Mouse (Mus musculus): ENCODE measurements at regions not wholly inside any gene's neighbourhood (a gene's known extent, or its start where the extent isn't known, plus 50 kb on each side); places are given as distances from the start of the nearest gene placed in this dataset.
"Not testable (repeated sequence)": the region's sequence is repeated elsewhere in the genome, so short reads cannot be mapped to it uniquely, and the experiment has no call there.

DNA sequence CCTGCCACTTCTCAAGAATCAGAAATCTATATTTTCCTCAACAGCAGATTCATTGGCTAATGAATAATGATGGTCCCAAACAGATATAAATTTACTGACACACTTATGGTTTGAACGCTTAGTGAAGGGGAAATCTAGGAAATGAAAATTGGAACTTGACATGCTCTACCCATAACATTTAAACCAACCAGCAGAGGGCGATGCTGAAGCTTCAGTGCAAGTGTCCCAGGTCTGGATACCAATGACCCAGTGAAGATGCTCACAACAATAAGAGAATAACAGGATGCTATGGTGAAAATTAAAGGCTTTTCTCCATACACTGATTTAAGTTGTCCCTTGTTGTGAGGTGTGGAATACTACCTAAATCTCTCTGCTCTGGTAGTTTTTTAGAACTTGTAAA is 236.0 kb upstream of the Rorb start:
- DNase-seq (ENCODE audit: extremely low spot score in 1 of 2, low spot score in 1 of 2) = peak in 1 of 2 experiments; percentile 20

DNA sequence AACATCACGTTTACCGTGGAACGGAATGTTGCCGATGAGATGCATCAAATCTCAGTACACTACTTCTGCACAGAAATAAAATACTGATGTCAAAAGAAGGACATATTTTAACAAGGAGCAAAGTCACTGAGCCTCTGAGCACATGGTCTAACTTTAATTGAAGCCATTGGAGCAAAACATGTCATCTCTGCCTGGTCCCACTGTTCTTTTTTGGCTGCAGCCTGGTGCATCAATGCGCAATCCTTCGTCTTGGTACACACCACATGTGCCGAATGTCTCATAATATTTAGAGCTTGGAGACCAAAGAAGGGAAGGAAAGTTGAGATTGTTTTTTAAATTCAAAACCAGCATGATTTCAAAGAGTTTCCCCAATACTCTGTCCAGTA is 233.4 kb upstream of the Rorb start:
- DNase-seq (ENCODE audit: extremely low spot score in 1 of 2, low spot score in 1 of 2) = no peak

DNA sequence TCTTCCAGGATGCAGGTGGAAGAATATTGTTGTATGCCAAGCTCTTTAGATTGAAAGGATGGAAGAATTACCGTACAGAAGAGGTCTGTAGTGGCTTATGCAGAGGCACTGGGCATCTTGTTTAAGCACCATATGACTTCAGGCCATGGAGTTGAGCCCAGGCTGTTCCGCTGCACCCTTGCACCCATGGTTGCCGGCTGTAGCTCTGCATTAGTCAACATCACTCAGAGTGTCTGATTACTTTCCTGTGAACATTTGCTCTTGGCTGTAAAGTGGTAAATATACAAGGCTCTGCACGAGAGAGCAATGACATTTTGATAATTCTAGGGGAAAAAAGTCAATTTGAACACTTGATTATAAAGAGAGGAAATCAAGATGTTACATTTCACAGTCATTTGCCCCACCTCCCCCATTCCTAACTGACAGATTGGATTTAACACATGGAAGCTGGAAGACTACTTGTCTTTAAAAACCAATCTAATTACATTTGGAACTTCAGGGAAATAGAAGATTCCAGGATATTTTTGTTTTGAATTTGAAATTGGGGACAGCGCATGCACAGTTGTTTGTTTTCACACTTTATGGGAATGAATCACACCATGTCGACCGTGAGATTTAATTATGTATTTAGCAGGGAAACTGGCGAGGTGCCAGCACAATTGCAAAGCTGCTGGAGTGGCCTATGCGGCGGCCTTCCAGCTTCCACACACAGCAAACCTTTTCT is 232.9 kb upstream of the Rorb start:
- DNase-seq (ENCODE audit: extremely low spot score in 1 of 2, low spot score in 1 of 2) = peak; percentile 37 to 55

DNA sequence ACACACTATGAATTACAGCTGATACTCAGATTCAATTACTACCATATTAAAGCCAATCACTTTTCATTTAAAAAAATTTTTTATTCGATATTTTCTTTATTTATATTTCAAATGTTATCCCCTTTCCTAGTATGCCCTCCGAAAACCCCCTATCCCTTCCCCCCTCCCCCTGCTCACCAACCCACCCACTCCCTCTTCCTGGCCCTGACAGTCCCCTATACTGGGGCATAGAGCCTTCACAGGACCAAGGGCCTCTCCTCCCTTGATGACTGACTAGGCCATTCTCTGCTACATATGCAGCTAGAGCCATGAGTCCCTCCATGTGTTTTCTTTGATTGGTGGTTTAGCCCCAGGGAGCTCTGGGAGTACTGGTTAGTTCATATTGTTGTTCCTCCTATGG is 196.1 kb upstream of the Rorb start:
- not testable (repeated sequence) for DNase-seq (ENCODE audit: extremely low spot score in 1 of 2, low spot score in 1 of 2)

DNA sequence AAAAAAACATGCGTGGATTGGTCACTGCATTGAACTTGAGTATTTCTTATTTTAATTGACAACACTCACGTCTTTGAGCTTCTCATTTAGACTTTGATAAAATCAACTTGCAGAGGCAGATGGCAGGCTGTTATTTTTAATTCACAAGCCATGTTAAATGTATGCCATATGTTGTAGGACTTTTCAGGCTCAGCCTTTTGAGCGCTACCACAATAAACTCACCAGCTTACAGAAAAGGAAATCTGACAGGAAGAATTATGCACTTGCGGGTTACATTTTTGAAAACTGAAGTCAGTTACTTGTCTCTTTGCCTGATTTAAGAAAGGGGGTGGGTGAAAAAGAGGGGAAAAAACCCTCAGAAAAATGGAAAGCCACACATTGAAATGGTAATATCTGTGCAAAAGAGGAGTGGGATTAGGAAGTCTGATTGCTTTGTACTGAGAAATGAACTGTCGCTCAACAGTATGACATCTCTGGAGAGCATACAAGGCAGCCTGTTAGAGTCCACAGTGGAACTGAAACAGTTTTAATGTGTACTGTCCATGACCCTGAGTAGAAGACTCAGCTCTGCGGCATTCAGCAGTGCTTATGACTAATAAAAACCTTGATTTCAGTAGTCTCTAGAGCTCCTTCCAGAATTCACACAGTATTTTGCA is 195.6 kb upstream of the Rorb start:
- no peak for DNase-seq (ENCODE audit: extremely low spot score in 1 of 2, low spot score in 1 of 2)

DNA sequence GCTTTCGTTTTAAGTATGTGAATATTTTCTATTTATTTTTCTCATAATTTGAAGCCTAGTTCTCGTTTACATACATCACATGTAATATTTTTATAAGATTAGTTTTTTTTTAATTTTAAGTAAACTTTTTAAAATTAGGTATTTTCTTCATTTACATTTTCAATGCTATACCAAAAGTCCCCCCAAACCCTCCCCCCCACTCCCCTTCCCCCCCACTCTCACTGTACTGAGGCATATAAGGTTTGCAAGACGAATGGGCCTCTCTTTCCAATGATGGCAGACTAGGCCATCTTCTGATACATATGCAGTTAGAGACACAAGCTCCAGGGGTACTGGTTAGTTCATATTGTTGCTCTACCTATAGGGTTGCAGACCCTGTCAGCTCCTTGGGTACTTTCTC is 174.9 kb upstream of the Rorb start:
- DNase-seq (ENCODE audit: extremely low spot score in 1 of 2, low spot score in 1 of 2) = not testable (repeated sequence)

DNA sequence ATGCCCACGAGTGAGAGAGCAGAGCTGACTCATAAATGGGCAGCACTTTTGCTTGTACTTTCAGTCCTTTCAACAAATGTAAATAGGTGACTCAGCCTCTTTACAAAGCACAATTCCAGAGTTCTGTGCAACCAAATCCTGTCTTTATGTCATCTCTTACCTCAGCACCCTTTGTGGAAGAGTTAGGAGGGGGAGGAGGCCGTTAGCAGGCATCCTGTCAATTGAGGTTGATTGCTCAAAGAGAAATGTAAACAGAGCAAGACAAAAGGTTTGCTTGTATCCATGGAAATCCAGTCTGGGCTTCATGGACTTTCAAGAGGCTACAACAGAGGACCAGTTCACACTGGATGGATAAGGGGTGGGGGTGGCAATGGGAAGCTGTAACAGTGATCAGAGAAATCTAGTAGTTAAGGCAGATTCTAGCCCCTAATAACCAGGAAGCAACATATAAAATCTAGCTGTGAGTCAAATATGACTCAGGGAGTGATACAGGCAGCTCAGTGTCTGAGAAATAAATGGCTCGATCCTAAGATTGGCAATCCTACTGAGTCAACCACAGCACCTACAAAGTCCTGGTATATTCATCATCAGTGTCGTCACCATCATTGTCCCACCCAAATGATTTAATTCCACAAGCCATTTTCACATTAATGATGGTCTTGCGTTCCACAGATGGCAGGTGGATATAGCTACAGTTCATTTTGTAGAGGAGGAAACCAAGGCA is 136.0 kb upstream of the Rorb start:
- no peak for DNase-seq (ENCODE audit: extremely low spot score in 1 of 2, low spot score in 1 of 2)

DNA sequence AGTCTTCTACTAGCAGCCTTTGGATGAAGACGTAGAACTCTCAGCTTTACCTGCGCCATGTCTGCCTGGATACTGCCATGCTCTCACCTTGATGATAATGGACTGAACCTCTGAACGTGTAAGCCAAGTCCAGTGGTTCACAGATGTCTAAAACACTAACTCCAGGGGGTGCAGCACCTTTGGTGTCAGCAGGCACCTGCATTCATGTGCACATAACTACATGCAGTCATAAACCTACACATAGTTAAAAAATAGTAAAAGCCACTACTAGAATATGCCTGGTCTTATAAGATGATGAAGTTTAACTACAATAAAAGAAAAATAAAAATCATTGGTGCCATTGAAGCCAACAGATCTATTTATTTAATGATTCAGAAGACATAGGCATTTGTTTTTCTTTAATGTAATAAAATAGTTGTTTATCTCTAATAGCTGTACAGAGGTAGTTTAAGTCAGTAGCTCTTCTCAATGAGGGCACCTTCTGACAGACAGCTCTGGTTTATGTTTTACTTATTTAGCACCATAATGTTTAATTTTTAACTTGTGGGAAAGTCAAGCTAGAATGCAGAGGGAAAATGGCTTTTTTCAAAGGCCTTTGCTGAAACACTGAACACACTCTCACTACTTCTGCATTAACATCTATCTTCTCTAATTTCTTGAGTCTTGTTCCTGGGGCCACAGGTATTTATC is 118.5 kb upstream of the Rorb start:
- DNase-seq (ENCODE audit: extremely low spot score in 1 of 2, low spot score in 1 of 2) = no peak

DNA sequence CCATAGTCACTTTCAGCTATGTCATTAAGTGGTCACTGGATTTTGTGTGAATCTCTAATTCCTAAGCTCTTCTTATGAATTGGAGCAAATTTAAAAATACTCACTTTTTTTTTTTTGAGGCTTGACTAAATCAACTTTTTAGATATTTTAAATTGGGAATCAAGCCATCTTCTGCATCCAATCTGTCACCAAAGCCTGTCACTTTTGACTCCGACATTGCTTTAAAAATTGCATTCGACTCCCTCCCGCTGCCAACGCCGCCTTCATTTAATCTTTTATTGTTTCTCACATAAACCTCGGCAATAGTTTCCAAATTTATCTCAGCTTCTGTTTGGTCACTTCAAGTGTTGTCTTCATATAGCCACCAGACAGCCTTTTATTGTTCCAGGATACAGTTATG is 109.8 kb upstream of the Rorb start:
- DNase-seq (ENCODE audit: extremely low spot score in 1 of 2, low spot score in 1 of 2) = no peak

DNA sequence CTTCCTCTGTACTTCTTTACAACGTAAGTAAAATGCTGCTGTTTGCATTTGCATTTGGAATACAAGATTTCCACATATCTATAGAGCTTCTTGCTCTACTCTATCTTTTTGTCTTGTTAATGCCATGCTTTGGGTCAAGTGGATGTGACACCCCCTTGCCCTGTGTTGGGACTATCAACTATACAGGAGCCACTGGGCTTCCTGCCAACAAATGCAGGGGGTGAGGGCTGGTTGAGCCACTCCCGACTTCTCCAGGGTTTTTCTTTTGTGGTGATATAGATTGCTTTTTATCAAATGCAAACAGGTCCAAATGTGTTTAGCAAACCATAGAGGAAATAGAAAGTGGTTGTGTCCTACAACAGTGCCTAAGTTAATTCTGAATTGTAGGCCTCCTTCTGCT is 108.4 kb upstream of the Rorb start:
- no peak for DNase-seq (ENCODE audit: extremely low spot score in 1 of 2, low spot score in 1 of 2)

DNA sequence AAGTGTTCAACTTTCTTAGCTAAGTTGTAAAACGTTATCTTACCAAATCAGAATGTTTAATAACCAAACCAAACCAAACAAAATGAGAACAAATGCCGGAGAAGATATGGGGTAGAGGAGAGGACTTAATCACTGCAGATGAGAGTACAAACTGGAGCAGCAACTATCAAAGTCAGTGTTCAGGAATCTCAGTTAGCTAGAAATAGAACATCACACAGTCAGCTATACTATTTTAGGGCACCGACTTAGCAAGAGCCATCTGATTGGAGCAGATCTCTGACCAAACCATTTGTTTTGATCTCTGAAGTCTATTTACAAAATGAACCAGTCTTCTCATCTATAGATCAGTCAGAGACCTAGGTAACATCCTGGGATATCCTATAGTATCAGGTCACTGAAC is 107.7 kb upstream of the Rorb start:
- DNase-seq (ENCODE audit: extremely low spot score in 1 of 2, low spot score in 1 of 2) = no peak

DNA sequence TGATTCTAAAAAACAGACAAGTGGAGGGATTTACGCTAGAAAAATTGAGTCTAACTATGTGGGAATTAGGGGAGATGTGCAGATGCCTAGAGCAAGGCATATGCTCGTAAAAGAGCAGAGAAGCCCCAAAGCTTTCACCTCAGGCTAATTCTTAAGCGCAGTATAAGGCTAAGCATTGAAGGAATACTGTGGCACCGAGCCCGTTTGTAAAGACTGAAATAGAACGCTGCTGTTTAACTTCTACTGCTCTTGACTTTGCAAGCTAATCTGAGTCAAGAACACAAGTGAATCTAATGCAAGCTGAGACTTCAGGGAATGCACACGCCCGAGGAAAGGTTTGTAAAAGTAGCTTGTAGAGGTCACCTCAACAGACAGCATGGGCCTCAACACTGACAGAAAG is 88.5 kb upstream of the Rorb start:
- DNase-seq (ENCODE audit: extremely low spot score in 1 of 2, low spot score in 1 of 2) = no peak

DNA sequence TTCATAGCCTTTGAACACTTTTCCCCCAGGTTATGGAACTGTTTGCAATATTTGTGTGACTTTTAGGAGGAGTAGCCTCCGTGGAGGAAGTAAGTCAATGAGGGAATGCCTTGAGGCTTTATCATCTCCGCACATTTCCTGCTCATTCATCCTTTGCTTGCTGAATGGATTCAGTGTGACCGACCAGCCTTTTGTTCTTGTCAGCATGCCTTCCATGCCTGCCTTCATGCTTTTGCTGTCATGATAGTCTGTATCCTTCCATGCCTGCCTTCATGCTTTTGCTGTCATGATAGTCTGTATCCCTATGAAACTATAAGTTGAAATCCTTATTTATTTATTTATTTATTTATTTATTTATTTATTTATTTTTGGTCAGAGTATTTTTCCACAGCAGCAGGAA is 87.8 kb upstream of the Rorb start:
- no peak for DNase-seq (ENCODE audit: extremely low spot score in 1 of 2, low spot score in 1 of 2)

DNA sequence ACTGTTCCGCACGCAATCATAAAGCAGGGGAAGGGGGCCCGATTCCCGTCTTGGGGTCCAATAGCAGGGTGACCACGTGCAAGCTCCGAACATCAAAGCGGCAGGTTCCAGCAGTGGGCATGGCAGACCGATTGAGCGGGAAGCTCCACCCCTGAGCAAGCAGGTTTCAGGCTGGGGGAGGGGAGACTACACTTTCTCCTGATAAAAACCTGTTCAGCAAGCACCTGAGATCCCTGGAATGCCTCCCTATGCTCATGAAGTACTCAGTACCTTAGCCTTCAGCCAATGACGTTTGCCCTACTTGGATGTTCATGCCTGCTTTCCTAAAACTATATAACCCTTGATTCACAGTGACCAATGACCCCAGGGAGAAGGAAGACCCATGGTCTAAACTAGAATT is 83.7 kb upstream of the Rorb start:
- DNase-seq (ENCODE audit: extremely low spot score in 1 of 2, low spot score in 1 of 2) = no peak

DNA sequence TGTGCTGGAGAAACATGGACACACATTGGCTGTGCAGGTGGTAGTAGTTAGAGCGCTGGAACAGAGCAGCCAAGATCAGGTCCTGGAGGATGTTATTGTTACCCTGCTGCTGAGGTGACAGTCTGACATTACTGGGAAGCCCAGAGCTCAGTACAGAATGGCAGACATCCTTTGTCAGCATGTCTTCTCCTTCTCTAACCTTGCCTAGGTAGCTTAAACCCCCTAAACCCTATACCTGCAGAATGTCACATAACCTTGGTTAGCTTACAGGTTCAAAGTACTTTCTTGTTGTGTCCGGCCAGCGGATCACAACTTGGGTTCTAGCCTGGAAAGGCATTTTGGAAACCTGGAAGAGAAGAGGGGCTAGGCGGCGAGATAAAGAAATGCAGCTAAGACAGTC is 83.3 kb upstream of the Rorb start:
- no peak for DNase-seq (ENCODE audit: extremely low spot score in 1 of 2, low spot score in 1 of 2)

DNA sequence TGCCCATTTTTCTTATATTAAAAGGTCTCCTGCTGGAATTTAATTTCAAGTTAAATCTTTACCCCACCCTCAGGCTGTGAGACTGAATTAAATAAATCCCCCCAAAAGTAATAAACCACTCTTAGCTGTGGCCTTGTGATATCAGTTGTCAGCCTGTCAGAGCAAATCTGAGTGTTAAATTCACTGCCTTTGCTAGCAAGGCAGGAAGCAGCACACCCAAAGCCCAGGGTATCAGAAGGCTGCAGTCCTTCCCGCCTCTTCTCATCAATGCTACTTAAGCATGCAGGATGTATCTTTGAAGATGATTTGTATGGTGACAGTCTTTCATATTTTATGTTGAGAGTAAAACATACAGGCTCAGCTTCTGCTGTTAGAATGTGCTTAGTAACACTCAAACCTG is 61.8 kb upstream of the Rorb start:
- DNase-seq (ENCODE audit: extremely low spot score in 1 of 2, low spot score in 1 of 2) = no peak

DNA sequence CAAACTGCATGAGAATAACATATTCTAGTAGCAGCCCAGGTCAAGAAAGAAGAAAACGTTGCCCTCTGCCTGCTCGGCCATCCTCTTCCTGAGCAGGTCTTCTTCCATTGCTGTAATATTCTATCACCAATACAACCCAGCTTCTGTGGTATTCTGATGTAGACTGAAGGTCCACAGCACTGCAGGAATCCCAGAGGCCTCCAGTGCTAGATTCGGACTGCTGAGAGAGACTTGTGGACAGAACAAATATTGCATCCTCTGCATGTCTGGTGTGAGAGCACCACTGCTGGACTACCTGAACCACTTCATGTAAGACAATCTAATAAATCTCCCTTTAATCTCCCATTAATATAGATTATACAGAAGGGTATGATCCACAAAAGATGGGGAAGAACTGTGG is 59.8 kb upstream of the Rorb start:
- DNase-seq (ENCODE audit: extremely low spot score in 1 of 2, low spot score in 1 of 2) = no peak

Data from layer of hippocampus, postnatal 25 days (tissue).